ENCODE assay signal across 23 mouse cellular contexts in genomic region chr7:133083936-133084614, GRCm38 (mm10).
"Had no signal": no experiment of that assay in that cellular context is flagged by ENCODE, and none has a peak within 500 bp of the region (broad histone marks: within the 10 kb centered on the region; RNA-seq: fewer than 3 reads in every experiment).

No protein-coding gene starts in this region.

- H3K27me3 ChIP-seq: intestine, embryonic 15.5 days; limb, embryonic 12.5 days; limb, embryonic 15.5 days; megakaryocyte, embryonic 14.5 days; midbrain, embryonic 13.5 days; neural tube, embryonic 13.5 days had no signal

- ATAC-seq: intestine, embryonic 15.5 days; liver, postnatal 0 days; lung, postnatal 0 days; midbrain, embryonic 13.5 days; midbrain, embryonic 16.5 days had no signal

- H3K36me3 ChIP-seq: neural tube, embryonic 13.5 days had no signal

- H3K9ac ChIP-seq: intestine, embryonic 15.5 days; limb, embryonic 12.5 days; limb, embryonic 15.5 days; liver, embryonic 14.5 days; liver, postnatal 0 days; lung, embryonic 14.5 days; neural tube, embryonic 13.5 days had no signal

- H3K4me3 ChIP-seq: intestine, embryonic 15.5 days; limb, embryonic 12.5 days; limb, embryonic 15.5 days; megakaryocyte, embryonic 14.5 days; midbrain, embryonic 10.5 days; midbrain, embryonic 13.5 days; myocyte; neural tube, embryonic 13.5 days had no signal

- H3K4me2 ChIP-seq: intestine, embryonic 15.5 days; limb, embryonic 12.5 days; limb, embryonic 15.5 days; liver, embryonic 11.5 days; lung, embryonic 14.5 days; midbrain, embryonic 13.5 days; neural tube, embryonic 13.5 days had no signal

- H3K9me3 ChIP-seq: intestine, embryonic 15.5 days; limb, embryonic 12.5 days; limb, embryonic 15.5 days; megakaryocyte, embryonic 14.5 days; midbrain, embryonic 10.5 days; midbrain, embryonic 13.5 days; neural tube, embryonic 13.5 days had no signal

- DNase-seq: kidney, adult 11 months; kidney, adult 8-10 months; kidney, postnatal 10 days; kidney, postnatal 36 days; left cerebral cortex, postnatal 4 days; liver, postnatal 0 days; lung, embryonic 14.5 days; right cerebral cortex, adult 18-20 months; right cerebral cortex, postnatal 14 days; right cerebral cortex, postnatal 4 days; thymus, postnatal 25 days had no signal

- H3K27ac ChIP-seq: intestine, embryonic 15.5 days; limb, embryonic 12.5 days; limb, embryonic 15.5 days; liver, embryonic 14.5 days; midbrain, embryonic 10.5 days; midbrain, embryonic 13.5 days; neural tube, embryonic 13.5 days had no signal
